Mouse (Mus musculus): ENCODE measurements around the gene Rab17. TPM values are rescaled to one million over a fixed set of nuclear protein-coding genes. Genes with fewer than 3 reads are reported as not detected.

Gene Rab17
- polyA plus RNA-seq, 1 experiment, result 0.12 TPM

DNA sequence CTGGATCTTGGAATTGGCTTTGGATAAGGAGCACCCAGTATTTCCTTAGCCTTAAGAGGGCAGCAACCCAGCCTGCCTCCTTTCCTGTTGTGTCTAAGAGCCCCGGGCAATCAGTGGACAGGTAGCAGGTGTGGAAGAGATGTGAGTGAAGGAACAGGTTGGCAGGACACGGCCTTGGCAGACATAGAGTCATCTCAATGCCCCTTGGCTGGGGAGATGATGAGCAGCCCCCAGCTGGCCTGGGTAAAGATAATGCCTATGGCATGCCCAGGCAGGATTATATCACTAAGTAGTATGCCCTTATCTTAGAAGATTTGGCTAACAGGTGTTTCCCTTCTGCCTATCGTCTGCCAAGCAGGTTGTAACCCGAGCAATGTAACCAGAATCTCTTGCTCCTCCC, 27.7 kb upstream of the Rab17 start:
- Histone ChIP-seq H3K27ac (ENCODE audit: control insufficient read depth, insufficient read depth, low read depth, low read length) (no peak overlapping the region), H3K4me3 (ENCODE audit: control insufficient read depth, low read depth, low read length) (no peak overlapping the region), H3K4me1 (ENCODE audit: control insufficient read depth, insufficient read depth, low read length) (peaks cover 16% of the 10 kb centered on the region), H3K27me3 (ENCODE audit: control insufficient read depth, insufficient read depth, low read length) (no peaks in the 10 kb centered on the region; the same call in 1 of the 2 replicates), H3K36me3 (ENCODE audit: control insufficient read depth, insufficient read depth, low read length) (no peaks in the 10 kb centered on the region)
- no peak for TF ChIP-seq CTCF (IDR thresholded peaks at IDR 0.05; ENCODE audit: control insufficient read depth, insufficient read depth, insufficient replicate concordance, low read depth, low read length)
- TF ChIP-seq POLR2A (IDR thresholded peaks at IDR 0.05; ENCODE audit: control insufficient read depth, low read depth, low read length), result no peak

DNA sequence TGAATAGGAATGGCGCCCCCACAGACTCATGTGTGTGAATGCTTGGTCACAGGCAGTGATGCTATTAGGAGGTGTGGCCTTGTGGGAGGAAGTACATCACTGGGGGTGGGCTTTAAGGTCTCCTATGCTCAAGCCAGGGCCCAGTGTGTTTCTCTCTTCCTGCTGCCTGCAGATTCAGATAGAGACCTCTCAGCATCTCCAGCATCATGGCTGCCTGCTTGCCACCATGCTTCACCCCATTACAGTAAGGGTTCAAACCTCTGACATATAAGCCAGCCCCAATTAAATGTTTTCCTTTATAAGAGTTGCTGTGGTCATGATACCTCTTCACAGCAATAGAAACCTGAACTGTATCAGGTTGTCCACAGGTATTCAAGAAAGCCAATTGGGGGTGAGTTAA, 26.5 kb upstream of the Rab17 start:
- Histone ChIP-seq H3K27ac (ENCODE audit: control insufficient read depth, insufficient read depth, low read depth, low read length) (no peak overlapping the region), H3K4me3 (ENCODE audit: control insufficient read depth, low read depth, low read length) (no peak overlapping the region), H3K4me1 (ENCODE audit: control insufficient read depth, insufficient read depth, low read length) (peaks cover 16% of the 10 kb centered on the region), H3K27me3 (ENCODE audit: control insufficient read depth, insufficient read depth, low read length) (no peaks in the 10 kb centered on the region; the same call in 1 of the 2 replicates), H3K36me3 (ENCODE audit: control insufficient read depth, insufficient read depth, low read length) (no peaks in the 10 kb centered on the region)
- TF ChIP-seq CTCF (IDR thresholded peaks at IDR 0.05; ENCODE audit: control insufficient read depth, insufficient read depth, insufficient replicate concordance, low read depth, low read length) (no peak), POLR2A (IDR thresholded peaks at IDR 0.05; ENCODE audit: control insufficient read depth, low read depth, low read length) (no peak)

- Histone ChIP-seq H3K4me3 (ENCODE audit: control insufficient read depth, low read depth, low read length) (peak overlapping the region; percentile 25), H3K36me3 (ENCODE audit: control insufficient read depth, insufficient read depth, low read length) (no peaks in the 10 kb centered on the region), H3K4me1 (ENCODE audit: control insufficient read depth, insufficient read depth, low read length) (no peaks in the 10 kb centered on the region), H3K27ac (ENCODE audit: control insufficient read depth, insufficient read depth, low read depth, low read length) (no peak overlapping the region), H3K27me3 (ENCODE audit: control insufficient read depth, insufficient read depth, low read length) (no peaks in the 10 kb centered on the region)
- no peak for TF ChIP-seq POLR2A (IDR thresholded peaks at IDR 0.05; ENCODE audit: control insufficient read depth, low read depth, low read length)
- TF ChIP-seq CTCF (IDR thresholded peaks at IDR 0.05; ENCODE audit: control insufficient read depth, insufficient read depth, insufficient replicate concordance, low read depth, low read length), result no peak
Observed at GRCm38 (mm10) chr1:90981346-90981745, 11.9 kb upstream of the Rab17 start.

- no peaks in the 10 kb centered on the region for H3K36me3 ChIP-seq (ENCODE audit: control insufficient read depth, insufficient read depth, low read length)
- H3K4me1 ChIP-seq (ENCODE audit: control insufficient read depth, insufficient read depth, low read length), result no peaks in the 10 kb centered on the region
- no peaks in the 10 kb centered on the region for H3K27me3 ChIP-seq (ENCODE audit: control insufficient read depth, insufficient read depth, low read length)
- H3K4me3 ChIP-seq (ENCODE audit: control insufficient read depth, low read depth, low read length), result no peak overlapping the region
- TF ChIP-seq CTCF (IDR thresholded peaks at IDR 0.05; ENCODE audit: control insufficient read depth, insufficient read depth, insufficient replicate concordance, low read depth, low read length), result no peak
- TF ChIP-seq POLR2A (IDR thresholded peaks at IDR 0.05; ENCODE audit: control insufficient read depth, low read depth, low read length), result no peak
- H3K27ac ChIP-seq (ENCODE audit: control insufficient read depth, insufficient read depth, low read depth, low read length), result no peak overlapping the region
Observed at GRCm38 (mm10) chr1:90980638-90981330, 11.3 kb upstream of the Rab17 start.

DNA sequence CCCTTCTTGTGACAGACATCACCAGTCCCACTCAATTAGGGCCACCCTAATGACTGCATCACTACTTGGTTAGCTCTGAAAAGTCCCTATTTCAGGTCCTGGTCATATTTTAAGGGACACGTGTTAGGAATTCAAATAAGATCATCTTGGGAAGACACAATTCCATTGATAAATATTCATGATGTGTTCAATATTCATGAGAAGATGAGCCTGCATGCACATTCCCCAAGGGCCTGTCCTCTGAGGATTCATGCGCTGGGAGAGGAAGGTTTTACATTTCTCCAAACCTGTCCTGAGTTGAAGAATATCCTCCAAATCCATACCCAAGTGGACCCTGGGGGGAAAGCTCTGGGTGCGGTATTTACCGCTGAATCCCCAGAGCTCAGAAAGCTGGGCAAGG, 6.5 kb upstream of the Rab17 start:
- Histone ChIP-seq H3K4me1 (ENCODE audit: control insufficient read depth, insufficient read depth, low read length) (peaks cover 5% of the 10 kb centered on the region), H3K27me3 (ENCODE audit: control insufficient read depth, insufficient read depth, low read length) (no peaks in the 10 kb centered on the region), H3K27ac (ENCODE audit: control insufficient read depth, insufficient read depth, low read depth, low read length) (no peak overlapping the region), H3K4me3 (ENCODE audit: control insufficient read depth, low read depth, low read length) (no peak overlapping the region), H3K36me3 (ENCODE audit: control insufficient read depth, insufficient read depth, low read length) (no peaks in the 10 kb centered on the region)
- TF ChIP-seq POLR2A (IDR thresholded peaks at IDR 0.05; ENCODE audit: control insufficient read depth, low read depth, low read length) (no peak), CTCF (IDR thresholded peaks at IDR 0.05; ENCODE audit: control insufficient read depth, insufficient read depth, insufficient replicate concordance, low read depth, low read length) (no peak)

DNA sequence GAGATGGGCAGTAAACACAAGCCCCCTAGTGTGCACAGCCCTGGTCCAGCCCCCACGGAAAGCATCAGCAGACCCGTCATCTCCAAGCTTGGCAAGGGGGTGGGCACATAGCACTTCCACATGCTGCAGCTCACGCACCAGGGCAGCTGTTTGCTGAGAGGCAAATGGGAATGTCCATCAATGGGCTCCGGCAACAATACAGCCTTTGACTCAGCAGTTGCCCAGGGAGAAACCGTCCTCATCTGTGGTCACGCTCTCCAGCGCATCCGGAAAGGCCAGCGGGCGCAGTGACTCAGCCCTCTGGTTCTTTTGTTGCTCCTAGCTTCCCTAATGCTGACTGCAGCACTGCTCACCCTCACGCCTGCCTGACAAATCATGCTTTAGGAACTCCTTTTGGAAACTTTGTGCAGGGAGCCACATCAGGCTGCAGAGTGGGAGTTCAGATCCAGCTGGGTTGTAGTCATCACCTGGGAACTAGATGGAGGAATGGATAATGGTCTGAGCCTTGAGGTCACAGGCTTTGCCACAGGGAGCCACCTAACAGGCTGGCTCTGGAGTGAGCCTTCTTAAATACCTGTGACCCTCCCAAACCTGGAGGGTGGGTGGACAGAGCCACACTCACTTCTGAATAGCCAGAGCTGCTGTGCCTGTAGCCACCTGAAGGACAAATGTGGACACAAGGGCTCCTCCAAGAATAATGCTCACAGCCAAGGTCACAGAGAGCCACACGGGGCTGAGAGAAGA, 5.6 kb upstream of the Rab17 start:
- no peak overlapping the region for H3K4me3 ChIP-seq (ENCODE audit: control insufficient read depth, low read depth, low read length)
- H3K27me3 ChIP-seq (ENCODE audit: control insufficient read depth, insufficient read depth, low read length), result no peaks in the 10 kb centered on the region
- TF ChIP-seq CTCF (IDR thresholded peaks at IDR 0.05; ENCODE audit: control insufficient read depth, insufficient read depth, insufficient replicate concordance, low read depth, low read length) (no peak), POLR2A (IDR thresholded peaks at IDR 0.05; ENCODE audit: control insufficient read depth, low read depth, low read length) (no peak)
- H3K36me3 ChIP-seq (ENCODE audit: control insufficient read depth, insufficient read depth, low read length), result no peaks in the 10 kb centered on the region
- no peak overlapping the region for H3K27ac ChIP-seq (ENCODE audit: control insufficient read depth, insufficient read depth, low read depth, low read length)
- H3K4me1 ChIP-seq (ENCODE audit: control insufficient read depth, insufficient read depth, low read length), result peaks cover 5% of the 10 kb centered on the region

DNA sequence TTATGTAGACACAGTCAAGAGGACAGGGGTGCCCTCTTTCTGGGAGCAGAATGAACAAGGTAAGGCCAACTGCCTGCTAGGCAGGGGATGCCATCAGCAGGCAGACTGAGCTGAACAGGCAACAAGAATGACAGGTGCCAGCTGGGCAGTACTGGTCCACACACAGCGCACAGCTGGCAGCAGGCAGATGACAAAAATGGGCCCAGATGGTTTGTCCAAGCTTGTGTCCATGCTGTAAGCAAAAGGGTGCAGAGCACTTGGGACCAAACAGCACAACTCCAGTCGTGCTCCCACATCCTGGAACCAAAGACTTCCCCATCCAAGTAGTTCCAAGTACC, 4.1 kb upstream of the Rab17 start:
- Histone ChIP-seq H3K4me1 (ENCODE audit: control insufficient read depth, insufficient read depth, low read length) (peaks cover 5% of the 10 kb centered on the region), H3K4me3 (ENCODE audit: control insufficient read depth, low read depth, low read length) (no peak overlapping the region), H3K27ac (ENCODE audit: control insufficient read depth, insufficient read depth, low read depth, low read length) (no peak overlapping the region), H3K27me3 (ENCODE audit: control insufficient read depth, insufficient read depth, low read length) (no peaks in the 10 kb centered on the region), H3K36me3 (ENCODE audit: control insufficient read depth, insufficient read depth, low read length) (no peaks in the 10 kb centered on the region)
- TF ChIP-seq POLR2A (IDR thresholded peaks at IDR 0.05; ENCODE audit: control insufficient read depth, low read depth, low read length) (no peak), CTCF (IDR thresholded peaks at IDR 0.05; ENCODE audit: control insufficient read depth, insufficient read depth, insufficient replicate concordance, low read depth, low read length) (no peak)
